Mouse (Mus musculus) stomach, postnatal 0 days (tissue): Measurements from ENCODE around the gene Dthd1.

Experiments
- CTCF ChIP-seq: IDR thresholded peaks from 2 replicates; pipeline ENCODE4 v1.5.1; 2016; ENCODE audit warnings: antibody characterized with exemption, low read depth, mild to moderate bottlenecking, moderate library complexity
- EP300 ChIP-seq: optimal IDR thresholded peaks from 2 replicates; pipeline ENCODE3; 2016; ENCODE audit warnings: antibody characterized with exemption

DNA sequence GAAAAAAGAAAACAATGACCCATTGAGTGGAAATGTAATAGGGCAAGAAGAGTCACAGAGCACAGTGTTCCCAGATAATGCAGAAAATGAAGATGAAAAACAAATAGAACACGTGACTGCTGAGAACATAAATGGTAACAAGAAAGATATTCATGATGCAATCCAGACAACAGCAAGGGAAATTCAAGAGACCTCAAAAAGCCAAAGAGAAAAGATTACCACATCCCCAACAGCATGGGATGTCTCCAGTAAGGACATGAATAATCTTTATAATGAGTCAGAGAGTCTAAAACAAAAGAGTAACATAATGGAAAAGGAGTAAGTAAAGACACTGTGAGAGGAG lies 420 bp downstream of the Dthd1 start:
- no peak for TF ChIP-seq CTCF
- no peak for TF ChIP-seq EP300
